Mouse (Mus musculus): ENCODE results near the gene Man2b1. TPM values are rescaled to one million over a fixed set of nuclear protein-coding genes. Genes with fewer than 3 reads are reported as not detected.

Man2b1 gene
- total RNA-seq (2021), result 10 to 100 TPM; 25.4 to 26.8 TPM
- 37.3 and 42.3 TPM in 2 replicates for polyA plus RNA-seq (2012; rRNA removed)
- long read RNA-seq, transcript Man2b1-201 (24 exons, 3,822 nt), result major isoform, 28 of 43 reads
- long read RNA-seq, partial matches to known transcripts, result 6 of 43 reads
- long read RNA-seq, other reads (novel, unspliced or antisense), result 9 of 43 reads

- peaks cover 3% of the 10 kb centered on the region; the same call in 1 of the 2 replicates for H3K79me2 ChIP-seq (replicated peaks; ENCODE audit: control insufficient read depth, insufficient read depth, low read length)
- H3K27ac ChIP-seq, result peak within 1 kb of the TSS; percentile 81
- H3K4me3 ChIP-seq, result peak within 1 kb of the TSS; percentile 68
- peak; percentile 89 to 92 for DNase-seq
- intact Hi-C loops (cut with DNase I), result loop anchor here (5.0 kb wide), 3 partner anchors 34 to 426 kb away; partner anchors contain the start of genes Orc6 and Vps35
- H3K27me3 ChIP-seq (ENCODE audit: control insufficient read depth, insufficient read depth, low read length), result no peaks in the 10 kb centered on the region
- WGBS, result under 1% methylated on average over 30 of the region's 30 CpGs
- TF ChIP-seq EP300 (IDR thresholded peaks at IDR 0.05; ENCODE audit: insufficient read depth, low read depth, low read length), result no peak; the same call in 1 of the 2 replicates
- TF ChIP-seq POLR2A (IDR thresholded peaks at IDR 0.05; ENCODE audit: insufficient read depth, low read depth, low read length), result peak; percentile 95
- peak; percentile 50 for TF ChIP-seq CTCF (IDR thresholded peaks at IDR 0.05)
- peak within 1 kb of the TSS; percentile 77 for H3K9ac ChIP-seq (ENCODE audit: low read depth, low read length)
- H3K36me3 ChIP-seq (ENCODE audit: control insufficient read depth, insufficient read depth, low read length), result no peaks in the 10 kb centered on the region
- H3K4me1 ChIP-seq (ENCODE audit: control insufficient read depth, insufficient read depth, low read length), result peaks cover 9% of the 10 kb centered on the region
These were observed at the start of gene Man2b1 for GRCm38 (mm10) chr8:85083108-85083813. Man2b1 (plus strand) TSS chr8:85083270.

- no peak overlapping the region for H3K4me3 ChIP-seq
- 65% methylated on average over 1 of the region's 1 CpGs for WGBS
- no peak overlapping the region for H3K27ac ChIP-seq
- no peak overlapping the region for H3K9ac ChIP-seq (ENCODE audit: low read depth, low read length)
- intact Hi-C loops (cut with DNase I), result no loop called here
- peaks cover 7% of the 10 kb centered on the region for H3K4me1 ChIP-seq (ENCODE audit: control insufficient read depth, insufficient read depth, low read length)
- TF ChIP-seq CTCF (IDR thresholded peaks at IDR 0.05) (no peak), POLR2A (IDR thresholded peaks at IDR 0.05; ENCODE audit: insufficient read depth, low read depth, low read length) (no peak), EP300 (IDR thresholded peaks at IDR 0.05; ENCODE audit: insufficient read depth, low read depth, low read length) (no peak)
- no peaks in the 10 kb centered on the region for H3K27me3 ChIP-seq (ENCODE audit: control insufficient read depth, insufficient read depth, low read length)
- H3K79me2 ChIP-seq (replicated peaks; ENCODE audit: control insufficient read depth, insufficient read depth, low read length), result no peaks in the 10 kb centered on the region
- no peak for DNase-seq
- H3K36me3 ChIP-seq (ENCODE audit: control insufficient read depth, insufficient read depth, low read length), result peaks cover 9% of the 10 kb centered on the region
These were observed 49.2 kb upstream of the Man2b1 start for GRCm38 (mm10) chr8:85033867-85034266.

- peak overlapping the region; percentile 48; the same call in 1 of the 2 replicates for H3K9ac ChIP-seq (ENCODE audit: low read depth, low read length)
- H3K27ac ChIP-seq, result peak overlapping the region; percentile 96
- H3K4me3 ChIP-seq, result peak overlapping the region; percentile 32
- no peaks in the 10 kb centered on the region for H3K27me3 ChIP-seq (ENCODE audit: control insufficient read depth, insufficient read depth, low read length)
- H3K36me3 ChIP-seq (ENCODE audit: control insufficient read depth, insufficient read depth, low read length), result peaks cover 9% of the 10 kb centered on the region
- DNase-seq, result peak; percentile 49 to 77
- WGBS, result 2% methylated on average over 13 of the region's 13 CpGs
- intact Hi-C loops (cut with DNase I), result loop anchor here (5.0 kb wide), 1 partner anchor 38 kb away; the partner anchor contains the start of gene Dhps
- H3K79me2 ChIP-seq (replicated peaks; ENCODE audit: control insufficient read depth, insufficient read depth, low read length), result no peaks in the 10 kb centered on the region
- H3K4me1 ChIP-seq (ENCODE audit: control insufficient read depth, insufficient read depth, low read length), result peaks cover 7% of the 10 kb centered on the region
- TF ChIP-seq CTCF (IDR thresholded peaks at IDR 0.05) (no peak), POLR2A (IDR thresholded peaks at IDR 0.05; ENCODE audit: insufficient read depth, low read depth, low read length) (peak; percentile 64; the same call in 1 of the 2 replicates), EP300 (IDR thresholded peaks at IDR 0.05; ENCODE audit: insufficient read depth, low read depth, low read length) (no peak)
These were observed 48.3 kb upstream of the Man2b1 start for GRCm38 (mm10) chr8:85034764-85035163.

GRCm38 (mm10) chr8:85035165-85035727, 47.8 kb upstream of the Man2b1 start:
- H3K27me3 ChIP-seq (ENCODE audit: control insufficient read depth, insufficient read depth, low read length), result no peaks in the 10 kb centered on the region
- H3K4me3 ChIP-seq, result peak overlapping the region; percentile 76
- H3K36me3 ChIP-seq (ENCODE audit: control insufficient read depth, insufficient read depth, low read length), result peaks cover 9% of the 10 kb centered on the region
- peak overlapping the region; percentile 96 for H3K27ac ChIP-seq
- 5% methylated on average over 12 of the region's 12 CpGs for WGBS
- intact Hi-C loops (cut with DNase I), result loop anchor here (5.0 kb wide), 1 partner anchor 37 kb away; the partner anchor contains the start of gene Dhps
- DNase-seq, result no peak
- H3K4me1 ChIP-seq (ENCODE audit: control insufficient read depth, insufficient read depth, low read length), result peaks cover 7% of the 10 kb centered on the region
- no peak for TF ChIP-seq CTCF (IDR thresholded peaks at IDR 0.05)
- no peak for TF ChIP-seq EP300 (IDR thresholded peaks at IDR 0.05; ENCODE audit: insufficient read depth, low read depth, low read length)
- TF ChIP-seq POLR2A (IDR thresholded peaks at IDR 0.05; ENCODE audit: insufficient read depth, low read depth, low read length), result no peak; the same call in 1 of the 2 replicates
- peak overlapping the region; percentile 83 for H3K9ac ChIP-seq (ENCODE audit: low read depth, low read length)
- no peaks in the 10 kb centered on the region; the same call in 1 of the 2 replicates for H3K79me2 ChIP-seq (replicated peaks; ENCODE audit: control insufficient read depth, insufficient read depth, low read length)

- peak overlapping the region; percentile 96 for H3K27ac ChIP-seq
- peaks cover 3% of the 10 kb centered on the region; the same call in 1 of the 2 replicates for H3K79me2 ChIP-seq (replicated peaks; ENCODE audit: control insufficient read depth, insufficient read depth, low read length)
- H3K4me3 ChIP-seq, result peak overlapping the region; percentile 76
- intact Hi-C loops (cut with DNase I), result loop anchor here (5.0 kb wide), 1 partner anchor 36 kb away; the partner anchor contains the start of gene Dhps
- no peak for TF ChIP-seq CTCF (IDR thresholded peaks at IDR 0.05)
- TF ChIP-seq POLR2A (IDR thresholded peaks at IDR 0.05; ENCODE audit: insufficient read depth, low read depth, low read length), result no peak
- TF ChIP-seq EP300 (IDR thresholded peaks at IDR 0.05; ENCODE audit: insufficient read depth, low read depth, low read length), result no peak
- peaks cover 7% of the 10 kb centered on the region for H3K4me1 ChIP-seq (ENCODE audit: control insufficient read depth, insufficient read depth, low read length)
- peaks cover 9% of the 10 kb centered on the region for H3K36me3 ChIP-seq (ENCODE audit: control insufficient read depth, insufficient read depth, low read length)
- H3K9ac ChIP-seq (ENCODE audit: low read depth, low read length), result peak overlapping the region; percentile 83
- WGBS, result under 1% methylated on average over 15 of the region's 15 CpGs
- H3K27me3 ChIP-seq (ENCODE audit: control insufficient read depth, insufficient read depth, low read length), result no peaks in the 10 kb centered on the region
- peak; percentile 29 to 38 for DNase-seq
These were observed 47.3 kb upstream of the Man2b1 start for GRCm38 (mm10) chr8:85035728-85036310.
